Mouse (Mus musculus) kidney, embryonic 15.5 days (tissue): ENCODE measurements around the gene Olfr806. TPM values are rescaled to one million over a fixed set of nuclear protein-coding genes. Genes with fewer than 3 reads are reported as not detected.

Experiments
- ATAC-seq: fragments of 200-750 bp; cut with Nextera tagmentation; replicated peaks from 2 replicates; pipeline ENCODE4 v1.8.0; 2017; ENCODE audit warnings: moderate TSS enrichment; ENCODE audit not compliant: low FRiP score
- H3K27ac ChIP-seq: fragments of 300-500 bp; sonication (generic); 2 replicates; pipeline ENCODE4 v1.5.1; 2015; ENCODE audit warnings: mild to moderate bottlenecking, inconsistent platforms
- H3K27me3 ChIP-seq: fragments of 300-500 bp; sonication (generic); 2 replicates; pipeline ENCODE4 v1.6.1; 2015; ENCODE audit warnings: inconsistent platforms
- H3K36me3 ChIP-seq: fragments of 300-500 bp; sonication (generic); 2 replicates; pipeline ENCODE4 v1.6.1; 2015; ENCODE audit warnings: inconsistent platforms
- H3K4me1 ChIP-seq: fragments of 300-500 bp; sonication (generic); 2 replicates; pipeline ENCODE4 v1.6.1; 2015; ENCODE audit warnings: inconsistent platforms
- H3K4me2 ChIP-seq: fragments of 300-500 bp; sonication (generic); 2 replicates; pipeline ENCODE4 v1.6.1; 2015; ENCODE audit warnings: moderate library complexity, mild to moderate bottlenecking, inconsistent platforms
- H3K4me3 ChIP-seq: fragments of 300-500 bp; sonication (generic); replicated peaks from 2 replicates; pipeline ENCODE4 v1.5.1; 2015; ENCODE audit warnings: mild to moderate bottlenecking, inconsistent platforms
- H3K9ac ChIP-seq: fragments of 300-500 bp; sonication (generic); 2 replicates; pipeline ENCODE4 v1.6.1; 2015; ENCODE audit warnings: mild to moderate bottlenecking, inconsistent platforms
- H3K9me3 ChIP-seq: fragments of 300-500 bp; sonication (generic); replicated peaks from 2 replicates; pipeline ENCODE4 v1.6.1; 2016; ENCODE audit warnings: inconsistent platforms
- WGBS: fragments of 180-500 bp; shearing (Covaris S2); methylation state at CpG from one replicate; pipeline ENCODE4 v1.1.7; 2015; ENCODE audit warnings: mixed read lengths; 5-methylcytosine and 5-hydroxymethylcytosine counted together
- microRNA-seq: library from miRNA; unstranded; fragments of <30 nt; microRNA quantifications from one replicate; pipeline ENCODE4, GENCODE M21; 2016
- polyA plus RNA-seq: library from polyadenylated mRNA; unstranded; fragments of >200 nt; fragmentation: Nextera tagmentation; extraction: Ambion mirVana; gene quantifications from 2 replicates; pipeline ENCODE4 v1.2.1, GENCODE M21; 2015

Gene Olfr806
- polyA plus RNA-seq: not detected in 2 replicates

DNA sequence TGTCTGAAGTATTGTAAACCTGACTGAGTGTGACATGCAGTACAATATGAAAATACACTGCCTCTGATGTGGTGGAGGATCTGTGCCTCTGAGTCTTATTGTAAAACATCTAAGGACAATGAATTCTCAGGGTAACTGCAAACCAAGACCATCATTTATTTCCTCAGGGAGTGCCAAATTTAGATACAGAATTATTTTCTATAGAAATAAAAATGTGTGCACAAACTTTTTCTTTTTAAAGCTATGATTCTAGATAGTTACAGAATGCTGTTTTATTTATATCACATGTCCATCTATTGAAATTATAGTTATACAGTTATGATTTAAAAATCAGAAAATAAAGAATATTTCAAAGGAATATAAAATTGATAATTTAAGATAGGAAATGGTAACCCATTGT lies at the start of gene Olfr806:
TSS of gene Olfr806 (minus strand) at position 101 of the 400 bp plus-strand sequence.
- Histone ChIP-seq H3K4me2 (no peak within 1 kb of the TSS), H3K4me3 (no peak within 1 kb of the TSS), H3K4me1 (no peaks in the 10 kb centered on the region), H3K27me3 (no peaks in the 10 kb centered on the region), H3K9ac (no peak within 1 kb of the TSS), H3K9me3 (no peaks in the 10 kb centered on the region), H3K36me3 (no peaks in the 10 kb centered on the region), H3K27ac (no peak within 1 kb of the TSS)
- ATAC-seq: no peak

- H3K9me3 ChIP-seq: no peaks in the 10 kb centered on the region
- no peak overlapping the region for H3K4me3 ChIP-seq
- ATAC-seq: no peak
- no peaks in the 10 kb centered on the region for H3K27me3 ChIP-seq
- H3K9ac ChIP-seq: no peak overlapping the region
- H3K36me3 ChIP-seq: no peaks in the 10 kb centered on the region
- H3K27ac ChIP-seq: no peak overlapping the region
- H3K4me2 ChIP-seq: no peak overlapping the region
- no peaks in the 10 kb centered on the region for H3K4me1 ChIP-seq
These were observed 36.4 kb upstream of the Olfr806 start for GRCm38 (mm10) chr10:129778123-129778522.

DNA sequence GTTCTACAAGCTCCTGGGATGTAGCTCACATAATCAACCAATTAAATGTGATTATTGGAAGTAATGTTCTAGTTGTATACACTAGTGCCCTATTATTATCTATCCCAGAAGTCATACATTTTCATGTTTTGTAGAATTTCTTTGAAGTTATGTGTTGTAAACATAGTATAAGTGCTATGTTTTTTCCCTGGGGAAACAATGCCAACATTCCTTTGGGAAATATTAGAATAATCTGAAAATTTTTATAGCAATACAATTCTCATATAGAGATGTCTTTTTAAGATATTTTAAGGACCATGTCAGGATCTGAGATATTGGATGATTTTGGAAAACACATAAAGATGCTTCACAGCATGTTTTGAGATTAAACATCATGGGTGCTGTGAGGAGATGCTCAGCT lies 32.6 kb upstream of the Olfr806 start, which contains the start of gene Olfr809:
TSS of gene Olfr809 (plus strand) at position 301 of the 400 bp plus-strand sequence.
- H3K4me1 ChIP-seq: no peaks in the 10 kb centered on the region
- H3K4me2 ChIP-seq: no peak within 1 kb of the TSS
- no peak within 1 kb of the TSS for H3K27ac ChIP-seq
- no peaks in the 10 kb centered on the region for H3K27me3 ChIP-seq
- ATAC-seq: no peak
- no peaks in the 10 kb centered on the region for H3K9me3 ChIP-seq
- no peaks in the 10 kb centered on the region for H3K36me3 ChIP-seq
- no peak within 1 kb of the TSS for H3K4me3 ChIP-seq
- no peak within 1 kb of the TSS for H3K9ac ChIP-seq

DNA sequence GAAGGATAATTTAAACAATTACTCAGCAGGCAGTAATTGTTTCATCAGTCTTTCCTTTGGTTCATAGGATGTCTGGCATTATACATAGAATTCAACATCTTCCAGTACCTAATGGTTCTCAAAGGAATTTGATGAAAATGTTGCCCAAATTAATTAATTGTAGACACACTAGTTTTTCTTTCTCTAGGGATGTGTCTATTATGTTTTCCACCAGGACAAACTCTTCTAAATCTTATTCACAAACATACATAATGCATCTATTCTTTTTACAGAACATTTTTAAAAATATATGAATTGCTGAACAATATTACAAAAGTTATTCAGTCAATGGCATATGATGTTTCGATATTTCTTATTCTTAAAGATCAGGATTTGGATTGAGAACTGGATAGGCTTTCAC lies 23.5 kb upstream of the Olfr806 start, which contains the start of gene Olfr808:
TSS of gene Olfr808 (plus strand) at position 301 of the 400 bp plus-strand sequence.
- WGBS: 94% methylated on average over 1 of the region's 1 CpGs
- Histone ChIP-seq H3K4me1 (no peaks in the 10 kb centered on the region), H3K4me3 (no peak within 1 kb of the TSS), H3K27ac (no peak within 1 kb of the TSS), H3K9ac (no peak within 1 kb of the TSS), H3K9me3 (no peaks in the 10 kb centered on the region), H3K4me2 (no peak within 1 kb of the TSS), H3K27me3 (no peaks in the 10 kb centered on the region), H3K36me3 (no peaks in the 10 kb centered on the region)
- no peak for ATAC-seq

GRCm38 (mm10) chr10:129757693-129758092 lies 16.0 kb upstream of the Olfr806 start, which contains the start of gene Olfr807:
TSS of gene Olfr807 (minus strand) at chr10:129757793.
- H3K36me3 ChIP-seq: no peaks in the 10 kb centered on the region
- WGBS: 82% methylated on average over 1 of the region's 1 CpGs
- H3K4me2 ChIP-seq: no peak within 1 kb of the TSS

DNA sequence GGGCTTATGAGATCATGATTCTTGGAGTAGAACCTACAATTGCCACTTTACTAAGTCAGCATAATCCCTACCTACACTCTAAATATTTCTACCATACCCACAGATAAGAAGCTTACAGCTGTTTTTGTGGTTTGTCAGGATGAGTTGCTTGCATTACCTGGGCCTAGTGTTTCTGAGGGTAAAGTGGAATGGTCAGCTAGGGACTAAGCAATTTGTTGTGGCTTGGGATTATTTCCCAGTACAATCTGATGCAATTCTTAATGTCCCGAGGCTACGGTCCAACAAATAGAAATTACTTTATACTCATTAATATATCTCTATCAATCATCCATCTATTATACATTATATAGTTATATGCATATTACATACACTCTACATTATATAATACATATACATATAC lies 12.4 kb downstream of the Olfr806 start, which contains the start of gene Olfr805:
TSS of gene Olfr805 (minus strand) at position 101 of the 400 bp plus-strand sequence.
- 93% methylated on average over 2 of the region's 2 CpGs for WGBS
- no peaks in the 10 kb centered on the region for H3K4me1 ChIP-seq

More at GRCm38 (mm10) chr10:129757693-129758092, 16.0 kb upstream of the Olfr806 start, which contains the start of gene Olfr807:
- Histone ChIP-seq H3K4me1 (no peaks in the 10 kb centered on the region), H3K9ac (no peak within 1 kb of the TSS), H3K27me3 (no peaks in the 10 kb centered on the region), H3K4me3 (no peak within 1 kb of the TSS), H3K9me3 (no peaks in the 10 kb centered on the region), H3K27ac (no peak within 1 kb of the TSS)
- no peak for ATAC-seq

DNA sequence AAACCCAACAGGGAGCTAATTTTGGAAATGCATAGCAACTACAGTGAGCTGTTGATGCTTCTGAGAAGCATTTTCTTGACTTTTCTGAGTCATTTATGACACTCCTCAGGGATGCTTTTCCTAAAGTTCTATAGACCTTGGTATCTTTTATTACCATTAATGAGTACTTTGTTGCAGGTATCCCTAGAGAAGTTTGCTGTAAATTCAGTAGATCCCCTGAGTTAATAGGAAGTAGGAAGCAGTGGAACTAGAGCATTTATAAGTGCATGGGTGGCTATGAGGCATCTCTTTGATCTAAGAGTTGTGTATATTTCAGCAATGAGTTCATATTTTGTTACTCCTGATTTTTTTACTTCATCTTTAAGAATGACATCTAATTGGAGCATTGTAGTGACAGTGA lies 38.8 kb downstream of the Olfr806 start, which contains the start of gene Olfr804:
TSS of gene Olfr804 (plus strand) at position 301 of the 400 bp plus-strand sequence.
- H3K36me3 ChIP-seq: no peaks in the 10 kb centered on the region
- H3K4me3 ChIP-seq: no peak within 1 kb of the TSS

More for the DNA sequence above, 12.4 kb downstream of the Olfr806 start, which contains the start of gene Olfr805:
- H3K4me2 ChIP-seq: no peak within 1 kb of the TSS
- no peak within 1 kb of the TSS for H3K27ac ChIP-seq
- no peak within 1 kb of the TSS for H3K9ac ChIP-seq
- no peaks in the 10 kb centered on the region for H3K27me3 ChIP-seq
- no peak for ATAC-seq
- H3K9me3 ChIP-seq: no peaks in the 10 kb centered on the region
- H3K36me3 ChIP-seq: no peaks in the 10 kb centered on the region
- no peak within 1 kb of the TSS for H3K4me3 ChIP-seq

DNA sequence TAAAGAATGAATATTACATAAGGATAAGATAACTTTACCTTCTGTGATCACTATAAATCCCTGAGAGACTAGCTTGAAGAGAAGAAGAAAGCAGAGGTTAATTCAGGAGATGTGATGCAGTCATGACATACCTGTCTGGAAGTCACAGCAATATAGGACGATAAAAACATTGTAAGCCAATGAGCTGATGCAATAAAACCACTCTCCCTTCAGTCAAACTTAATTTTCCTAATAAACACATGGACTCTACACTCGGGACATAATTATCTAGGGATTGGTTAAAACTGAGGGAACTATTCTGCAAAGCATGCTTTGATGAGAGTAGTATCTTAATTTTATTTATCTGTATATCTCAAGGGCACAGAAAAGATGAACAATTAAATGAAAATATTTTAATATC lies 47.5 kb downstream of the Olfr806 start, which contains the start of gene Olfr803:
TSS of gene Olfr803 (minus strand) at position 101 of the 400 bp plus-strand sequence.
- Histone ChIP-seq H3K9me3 (no peaks in the 10 kb centered on the region), H3K9ac (no peak within 1 kb of the TSS), H3K4me1 (no peaks in the 10 kb centered on the region), H3K27me3 (no peaks in the 10 kb centered on the region), H3K4me3 (no peak within 1 kb of the TSS), H3K4me2 (no peak within 1 kb of the TSS), H3K36me3 (no peaks in the 10 kb centered on the region), H3K27ac (no peak within 1 kb of the TSS)
- no peak for ATAC-seq
- 77% methylated on average over 2 of the region's 2 CpGs for WGBS

More for the DNA sequence above, 38.8 kb downstream of the Olfr806 start, which contains the start of gene Olfr804:
- Histone ChIP-seq H3K9me3 (no peaks in the 10 kb centered on the region), H3K4me1 (no peaks in the 10 kb centered on the region), H3K9ac (no peak within 1 kb of the TSS), H3K4me2 (no peak within 1 kb of the TSS), H3K27ac (no peak within 1 kb of the TSS), H3K27me3 (no peaks in the 10 kb centered on the region)
- no peak for ATAC-seq

DNA sequence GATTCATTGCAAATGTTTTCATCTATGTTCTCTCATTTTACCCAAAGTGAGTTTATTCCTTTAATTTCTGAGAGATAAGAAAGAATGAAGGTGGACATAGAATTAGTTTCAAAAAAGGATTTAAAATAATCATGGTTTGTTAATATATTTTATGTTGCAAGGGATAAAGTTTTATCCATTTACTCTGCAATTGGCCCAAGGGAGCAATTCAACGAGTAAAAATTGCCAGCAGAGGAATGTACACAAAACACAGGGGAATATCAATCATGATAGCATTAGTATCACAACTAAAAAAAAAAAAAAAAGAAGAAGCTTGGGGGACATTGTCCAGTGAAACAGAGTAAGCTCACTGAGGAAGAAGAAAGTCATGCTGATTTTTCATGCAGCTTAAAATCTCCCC lies 53.7 kb downstream of the Olfr806 start, which contains the start of gene Olfr802:
TSS of gene Olfr802 (minus strand) at position 101 of the 400 bp plus-strand sequence.
- Histone ChIP-seq H3K27me3 (no peaks in the 10 kb centered on the region), H3K27ac (no peak within 1 kb of the TSS), H3K36me3 (no peaks in the 10 kb centered on the region)

More for the DNA sequence above, 53.7 kb downstream of the Olfr806 start, which contains the start of gene Olfr802:
- H3K4me1 ChIP-seq: no peaks in the 10 kb centered on the region
- no peak within 1 kb of the TSS for H3K4me2 ChIP-seq
- H3K9ac ChIP-seq: no peak within 1 kb of the TSS
- no peaks in the 10 kb centered on the region for H3K9me3 ChIP-seq
- no peak for ATAC-seq
- 56% methylated on average over 1 of the region's 1 CpGs for WGBS
- H3K4me3 ChIP-seq: no peak within 1 kb of the TSS

Small RNAs within 50 kb of the gene (microRNA-seq; reads per million reads assigned to microRNA genes)
- gene Gm24485: not detected

Other genes starting within 250 kb of the Olfr806 start
- gene Olfr790, start 243.4 kb downstream of the Olfr806 start, polyA plus RNA-seq: not detected in 2 replicates
- gene Olfr791, start 220.1 kb downstream of the Olfr806 start, polyA plus RNA-seq: not detected in 2 replicates
- not detected in 2 replicates for gene Olfr792, start 202.8 kb downstream of the Olfr806 start, polyA plus RNA-seq
- not detected in 2 replicates for gene Olfr794, start 174.3 kb downstream of the Olfr806 start, polyA plus RNA-seq
- not detected in 2 replicates for gene Olfr796, start 129.4 kb downstream of the Olfr806 start, polyA plus RNA-seq
- gene Olfr798, start 114.0 kb downstream of the Olfr806 start, polyA plus RNA-seq: not detected in 2 replicates
- not detected in 2 replicates for gene Olfr799, start 104.4 kb downstream of the Olfr806 start, polyA plus RNA-seq
- gene Olfr800, start 84.2 kb downstream of the Olfr806 start, polyA plus RNA-seq: not detected in 2 replicates
- gene Olfr801, start 68.1 kb downstream of the Olfr806 start, polyA plus RNA-seq: not detected in 2 replicates
- gene Olfr802, start 53.8 kb downstream of the Olfr806 start, polyA plus RNA-seq: not detected in 2 replicates
- gene Olfr803, start 47.6 kb downstream of the Olfr806 start, polyA plus RNA-seq: not detected in 2 replicates
- not detected in 2 replicates for gene Olfr804, start 38.7 kb downstream of the Olfr806 start, polyA plus RNA-seq
- not detected in 2 replicates for gene Olfr805, start 12.5 kb downstream of the Olfr806 start, polyA plus RNA-seq
- not detected in 2 replicates for gene Olfr807, start 15.9 kb upstream of the Olfr806 start, polyA plus RNA-seq
- not detected in 2 replicates for gene Olfr808, start 23.6 kb upstream of the Olfr806 start, polyA plus RNA-seq
- gene Olfr809, start 32.7 kb upstream of the Olfr806 start, polyA plus RNA-seq: not detected in 2 replicates
- not detected in 2 replicates for gene Olfr810, start 53.0 kb upstream of the Olfr806 start, polyA plus RNA-seq
- not detected in 2 replicates for gene Olfr811, start 62.5 kb upstream of the Olfr806 start, polyA plus RNA-seq
- gene Olfr812, start 104.2 kb upstream of the Olfr806 start, polyA plus RNA-seq: not detected in 2 replicates
- gene Olfr813, start 113.4 kb upstream of the Olfr806 start, polyA plus RNA-seq: not detected in 2 replicates
- not detected in 2 replicates for gene Olfr814, start 137.9 kb upstream of the Olfr806 start, polyA plus RNA-seq
- not detected in 2 replicates for gene Olfr815, start 163.9 kb upstream of the Olfr806 start, polyA plus RNA-seq
- not detected in 2 replicates for gene Olfr816, start 173.7 kb upstream of the Olfr806 start, polyA plus RNA-seq
- not detected in 2 replicates for gene Olfr818, start 207.2 kb upstream of the Olfr806 start, polyA plus RNA-seq
- not detected in 2 replicates for gene Olfr819, start 225.3 kb upstream of the Olfr806 start, polyA plus RNA-seq
- not detected in 2 replicates for gene Olfr247, start 234.2 kb upstream of the Olfr806 start, polyA plus RNA-seq
- not detected in 2 replicates for gene Gm10310, start 243.1 kb upstream of the Olfr806 start, polyA plus RNA-seq